Mouse (Mus musculus) ES-E14 (cell line): ENCODE measurements around the gene Gli3. TPM values are rescaled to one million over a fixed set of nuclear protein-coding genes. Genes with fewer than 3 reads are reported as not detected.

Source experiments
- DNase-seq: peaks from one replicate; pipeline ENCODE4 v3.0.0-alpha.2; 2013; ENCODE audit warnings: low read depth, low spot score
- H3K27ac ChIP-seq: 2 replicates; pipeline ENCODE4 v1.5.1; 2012; ENCODE audit warnings: low read depth, mild to moderate bottlenecking, low read length, moderate library complexity, mixed read lengths; ENCODE audit not compliant: poor library complexity, insufficient read depth, severe bottlenecking
- H3K36me3 ChIP-seq: 2 replicates; pipeline ENCODE4 v1.6.1; 2012; ENCODE audit warnings: mild to moderate bottlenecking, low read length, moderate library complexity, mixed read lengths; ENCODE audit not compliant: control insufficient read depth, poor library complexity, insufficient read depth, severe bottlenecking
- H3K4me1 ChIP-seq, 2 experiments: fragments of 150-350 bp in 1 of 2; sonication (generic) in 1 of 2; 2 replicates each; pipeline ENCODE4 v1.6.1; 2012; ENCODE audit warnings: low read length in 2 of 2, mild to moderate bottlenecking in 1 of 2, mixed read lengths in 1 of 2; ENCODE audit not compliant: control insufficient read depth in 2 of 2, insufficient read depth in 2 of 2, poor library complexity in 1 of 2
- H3K4me3 ChIP-seq, 2 experiments: fragments of 150-350 bp in 1 of 2; sonication (generic) in 1 of 2; 2 replicates each; pipeline ENCODE4 v1.5.1; 2012; ENCODE audit warnings: low read length in 2 of 2, low read depth in 1 of 2, mild to moderate bottlenecking in 1 of 2, mixed read lengths in 1 of 2; ENCODE audit not compliant: insufficient read depth in 1 of 2, poor library complexity in 1 of 2, severe bottlenecking in 1 of 2
- H3K9ac ChIP-seq: 2 replicates; pipeline ENCODE4 v1.6.1; 2012; ENCODE audit warnings: low read depth, mild to moderate bottlenecking, low read length, mixed read lengths; ENCODE audit not compliant: poor library complexity, insufficient read depth, severe bottlenecking
- H3K9me3 ChIP-seq: fragments of 150-350 bp; sonication (generic); 2 replicates; pipeline ENCODE4 v1.6.1; 2012; ENCODE audit warnings: low read depth, mild to moderate bottlenecking, low read length; ENCODE audit not compliant: control insufficient read depth, insufficient read depth
- CHD2 ChIP-seq: IDR thresholded peaks from 2 replicates; pipeline ENCODE4 v1.6.1; 2014; ENCODE audit warnings: mild to moderate bottlenecking, low read depth, low read length, inconsistent platforms
- HCFC1 ChIP-seq: IDR thresholded peaks from 2 replicates; pipeline ENCODE4 v1.6.1; 2012; ENCODE audit warnings: low read length, inconsistent platforms, borderline replicate concordance; ENCODE audit not compliant: insufficient read depth
- MAFK ChIP-seq: IDR thresholded peaks from 2 replicates; pipeline ENCODE4 v1.6.1; 2014; ENCODE audit warnings: mild to moderate bottlenecking, low read depth, low read length, inconsistent platforms; ENCODE audit not compliant: insufficient read depth
- ZC3H11A ChIP-seq: IDR thresholded peaks from 2 replicates; pipeline ENCODE4 v1.6.1; 2012; ENCODE audit warnings: low read depth, mild to moderate bottlenecking, inconsistent platforms, low read length, borderline replicate concordance
- ZNF384 ChIP-seq: IDR thresholded peaks from 2 replicates; pipeline ENCODE4 v1.6.1; 2012; ENCODE audit warnings: low read depth, low read length, inconsistent platforms
- in situ Hi-C, 2 experiments: fragments of 600-800 bp; cut with MboI; formaldehyde crosslinking; loops; one replicate each; pipeline ENCODE4 v1.15.1; 2025; ENCODE audit warnings: low sequenced_read_pairs in 2 of 2, inconsistent platforms in 1 of 2; ENCODE audit not compliant: unreplicated experiment in 2 of 2
- total RNA-seq: library from RNA; depleted of rRNA; stranded (reverse); fragments of 300-350 nt; gene quantifications from 2 replicates; pipeline ENCODE4 v1.2.3, GENCODE M21; 2012

The Gli3 gene
- total RNA-seq, 1 experiment = 9.3 TPM

GRCm38 (mm10) chr13:15762901-15763417, 299.9 kb downstream of the Gli3 start:
- no peak for TF ChIP-seq ZNF384
- TF ChIP-seq ZC3H11A = peak; percentile 87; the same call in 1 of the 2 replicates
- H3K9me3 ChIP-seq = no peaks in the 10 kb centered on the region
- no peak overlapping the region for H3K27ac ChIP-seq
- DNase-seq = peak; percentile 31
- no peak overlapping the region for H3K4me3 ChIP-seq
- H3K9ac ChIP-seq = no peak overlapping the region
- no peaks in the 10 kb centered on the region for H3K4me1 ChIP-seq
- H3K36me3 ChIP-seq = no peaks in the 10 kb centered on the region
- in situ Hi-C loops = loop anchor here (10.0 to 25.0 kb wide), 2 partner anchors 1101 to 1118 kb away; no protein-coding TSS in a partner anchor

GRCm38 (mm10) chr13:15777624-15778023, 314.6 kb downstream of the Gli3 start:
- in situ Hi-C loops = no loop called here
- Histone ChIP-seq H3K9ac (no peak overlapping the region), H3K9me3 (no peaks in the 10 kb centered on the region), H3K4me1 (no peaks in the 10 kb centered on the region), H3K27ac (no peak overlapping the region), H3K36me3 (no peaks in the 10 kb centered on the region), H3K4me3 (no peak overlapping the region)
- DNase-seq = no peak
- TF ChIP-seq MAFK = no peak
- TF ChIP-seq HCFC1 = no peak
- no peak for TF ChIP-seq ZC3H11A
- no peak for TF ChIP-seq ZNF384
- no peak for TF ChIP-seq CHD2
